Mouse (Mus musculus): ENCODE measurements around the gene Npsr1.

Npsr1 gene

DNA sequence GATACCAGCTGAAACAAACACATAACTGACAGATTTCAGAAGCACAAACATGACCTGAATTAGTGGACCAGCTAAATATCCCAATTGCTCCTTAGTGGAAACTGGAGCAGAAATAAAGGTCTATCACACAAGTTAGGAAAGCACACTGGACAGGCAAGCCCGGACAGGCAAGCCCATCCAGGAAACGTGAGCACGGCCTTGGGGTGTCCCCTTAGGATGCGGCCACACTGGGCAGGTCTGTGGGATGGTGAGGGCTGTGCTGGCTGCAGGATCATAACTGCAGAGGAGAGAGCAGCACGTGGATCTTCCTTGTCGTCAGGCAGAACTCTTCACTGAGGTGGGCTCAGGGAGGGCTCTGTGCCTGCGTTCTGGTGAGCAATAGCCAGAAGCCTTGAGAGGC is at the start of gene Npsr1:
Gene Npsr1 (plus strand): TSS at position 301 of the 400 bp plus-strand sequence.
- no peak for DNase-seq

DNA sequence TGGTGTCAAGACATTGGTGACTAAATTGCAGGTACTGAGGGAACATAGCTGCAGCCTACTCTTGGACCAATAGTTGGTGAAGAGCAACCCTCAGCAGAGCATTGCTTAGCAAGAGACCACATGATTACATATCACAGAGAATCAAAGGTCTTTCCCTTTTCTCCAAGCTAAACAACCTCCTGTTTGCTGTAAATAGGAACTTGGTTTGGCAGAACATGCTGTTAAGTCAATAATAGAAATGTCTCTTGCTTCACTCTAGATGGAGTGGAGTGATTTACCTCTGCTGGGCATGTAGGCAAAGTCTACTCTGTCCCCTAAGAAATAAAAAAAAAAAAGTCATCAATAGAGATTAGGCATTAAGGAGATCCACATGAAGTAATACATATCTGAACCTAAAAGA is 46.3 kb upstream of the Npsr1 start:
- DNase-seq, result no peak

DNA sequence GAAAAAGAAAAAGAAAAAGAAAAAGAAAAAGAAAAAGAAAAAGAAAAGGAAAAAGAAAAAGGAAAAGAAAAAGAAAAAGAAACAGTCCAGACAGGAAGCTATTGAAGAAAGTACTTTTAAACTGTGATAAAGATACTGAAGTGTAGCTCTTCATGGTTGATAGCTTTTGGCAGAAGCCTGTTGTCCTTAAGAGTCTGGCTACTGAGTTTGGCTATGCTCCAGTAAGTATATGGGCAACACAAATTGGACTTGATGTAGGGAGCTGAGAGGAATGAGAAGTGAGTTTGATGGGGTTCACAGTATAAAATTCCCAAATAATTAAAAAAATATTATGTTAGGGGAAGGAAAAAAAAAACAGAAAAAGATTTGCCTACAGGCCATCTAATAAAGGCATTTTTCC is 34.5 kb upstream of the Npsr1 start:
- DNase-seq, result no peak

DNA sequence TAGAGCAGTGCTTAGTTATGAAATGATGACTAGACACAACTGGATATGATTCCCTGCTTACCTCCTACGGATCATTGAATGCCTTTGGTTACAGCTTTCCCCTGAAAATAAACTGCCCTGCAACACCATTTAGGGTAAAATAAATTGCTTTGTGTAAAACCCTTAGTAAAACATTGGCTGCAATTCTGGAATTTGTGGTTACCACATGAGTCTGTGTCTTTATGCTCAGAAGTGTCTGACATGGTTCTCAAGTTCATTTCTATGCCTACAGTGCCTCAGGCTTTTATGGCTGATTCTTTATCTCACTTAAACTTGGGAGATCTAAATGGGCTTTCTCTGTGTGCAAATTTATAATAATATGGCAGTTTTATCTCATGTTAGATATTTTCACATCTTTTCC is 26.1 kb upstream of the Npsr1 start:
- no peak for DNase-seq

DNA sequence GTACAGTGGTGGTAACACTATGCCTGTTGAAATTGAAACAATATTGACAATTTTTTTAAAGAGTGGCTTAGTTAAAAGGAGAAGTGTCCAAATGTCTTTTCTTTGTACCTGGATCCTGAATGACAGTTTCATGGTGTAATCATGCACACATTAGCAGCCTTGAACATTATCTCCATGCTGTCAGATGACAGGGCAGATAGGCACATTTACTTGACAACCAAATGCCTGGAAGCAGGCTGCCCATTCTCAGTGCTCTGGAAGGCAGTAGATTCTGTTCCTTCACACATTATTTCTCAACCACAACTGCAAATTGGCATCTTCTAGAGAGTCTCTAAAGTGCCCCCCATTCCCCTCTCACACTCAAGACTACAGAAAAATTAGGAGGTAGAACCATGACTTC is 20.2 kb upstream of the Npsr1 start:
- no peak for DNase-seq

DNA sequence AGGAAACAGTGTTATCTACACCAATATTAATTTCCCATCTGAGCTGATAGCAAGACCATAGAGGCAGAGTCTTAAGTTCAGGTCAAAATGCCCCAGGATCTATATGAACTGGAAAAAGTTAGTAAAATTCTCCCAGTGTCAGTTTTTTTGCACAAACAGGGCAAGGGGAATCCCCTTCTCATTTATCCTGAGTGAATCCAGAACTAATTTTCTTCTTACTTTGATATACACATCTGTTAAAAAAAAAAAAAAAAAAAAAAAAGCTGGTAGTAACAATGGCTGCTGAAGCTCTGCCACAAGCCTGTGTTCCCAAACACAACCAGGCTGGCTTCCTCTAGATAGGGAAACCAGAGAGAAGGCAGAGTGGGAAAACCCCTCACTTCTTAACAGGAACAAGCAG is 5.9 kb upstream of the Npsr1 start:
- no peak for DNase-seq

DNA sequence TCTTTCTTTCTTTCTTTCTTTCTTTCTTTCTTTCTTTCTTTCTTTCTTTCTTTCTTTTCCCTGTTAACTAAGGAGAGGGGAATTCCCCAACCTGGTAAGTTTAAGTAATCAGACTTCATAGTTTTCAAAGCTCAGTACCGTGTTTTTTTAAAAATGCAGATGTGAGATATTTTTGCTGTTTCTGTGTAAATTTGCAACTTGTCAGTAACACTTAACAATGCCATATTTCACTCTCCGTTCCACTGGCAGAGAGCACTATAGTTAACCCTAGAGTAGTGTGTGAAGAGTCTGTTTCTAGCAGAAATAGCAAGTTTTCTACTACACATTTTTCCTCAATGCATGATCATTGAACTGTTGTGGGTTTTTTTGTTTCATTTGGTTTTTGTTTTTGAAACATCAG is 730 bp downstream of the Npsr1 start:
- no peak for DNase-seq

DNA sequence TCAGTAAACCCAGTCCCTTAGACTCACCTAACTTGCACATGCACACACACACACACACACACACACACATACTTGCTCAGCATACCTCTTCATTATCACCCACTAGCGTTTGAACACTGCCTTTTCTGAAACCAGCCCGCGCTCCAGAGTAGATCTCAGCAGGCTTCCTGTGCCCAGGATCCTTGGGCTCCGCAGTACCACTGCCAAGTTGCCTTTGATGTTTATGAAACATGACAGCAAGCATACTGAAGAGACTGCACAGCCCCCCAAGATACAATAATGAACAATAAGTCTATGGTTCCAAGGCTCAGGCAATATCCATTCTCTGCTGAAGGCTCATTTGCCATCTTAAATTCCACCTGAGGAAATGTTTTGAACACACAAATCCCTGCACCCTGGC is 1.8 kb downstream of the Npsr1 start:
- no peak for DNase-seq

DNA sequence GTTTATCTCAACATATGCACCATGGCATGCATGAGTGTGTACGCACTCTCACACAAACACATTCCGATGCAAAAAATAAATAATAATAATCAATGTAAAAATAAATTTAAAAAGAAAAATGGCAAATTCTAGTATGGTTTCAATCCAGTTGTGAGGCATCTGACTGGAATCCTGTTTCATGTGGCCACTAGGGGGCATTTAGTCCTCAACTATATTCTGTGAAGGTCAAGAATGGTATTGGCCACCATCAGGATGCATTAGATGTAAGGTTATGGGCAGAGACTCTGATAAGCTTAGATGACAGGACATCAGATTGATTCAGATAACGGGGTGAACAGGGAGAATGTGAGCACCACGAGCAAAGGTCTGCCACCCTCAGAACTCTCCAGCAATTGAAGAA is 21.6 kb downstream of the Npsr1 start:
- peak; percentile 26 to 59 for DNase-seq

DNA sequence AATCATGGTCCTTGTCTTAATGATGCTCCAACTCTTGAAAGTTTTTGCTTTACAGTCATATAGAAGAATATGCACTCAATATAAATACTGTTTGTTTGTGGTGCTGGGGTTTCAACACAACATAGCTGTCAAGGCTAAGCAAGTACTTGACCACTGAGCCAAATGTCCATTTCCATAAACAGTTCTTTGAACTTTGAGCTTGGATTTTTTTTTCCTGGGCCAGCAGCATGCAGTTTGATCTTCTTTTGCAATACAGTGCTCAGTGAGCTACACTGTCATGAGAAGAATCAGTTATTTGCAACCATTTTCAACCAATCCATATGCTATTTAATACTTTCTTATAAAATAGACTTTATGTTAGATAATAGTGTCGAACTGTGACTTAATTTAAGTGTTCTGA is 35.3 kb downstream of the Npsr1 start:
- no peak for DNase-seq

DNA sequence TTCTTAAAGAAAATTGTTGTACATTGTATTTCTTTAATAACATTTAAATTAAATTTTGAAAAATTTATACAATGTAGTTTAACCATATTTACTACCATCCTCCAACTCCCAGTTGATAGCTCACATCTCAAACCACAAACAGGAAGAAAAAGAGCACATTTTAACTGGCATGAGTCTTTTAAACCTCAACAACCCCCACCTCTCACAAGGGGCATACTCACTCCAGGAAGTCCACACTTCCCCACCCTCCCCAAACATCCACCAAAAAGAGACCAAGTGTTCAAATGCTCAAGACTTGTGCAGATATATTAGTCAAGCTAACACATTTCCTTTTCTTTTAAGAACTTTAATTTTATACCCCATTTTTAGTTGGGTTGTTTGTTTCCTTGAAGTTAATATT is 38.6 kb downstream of the Npsr1 start:
- DNase-seq, result no peak

DNA sequence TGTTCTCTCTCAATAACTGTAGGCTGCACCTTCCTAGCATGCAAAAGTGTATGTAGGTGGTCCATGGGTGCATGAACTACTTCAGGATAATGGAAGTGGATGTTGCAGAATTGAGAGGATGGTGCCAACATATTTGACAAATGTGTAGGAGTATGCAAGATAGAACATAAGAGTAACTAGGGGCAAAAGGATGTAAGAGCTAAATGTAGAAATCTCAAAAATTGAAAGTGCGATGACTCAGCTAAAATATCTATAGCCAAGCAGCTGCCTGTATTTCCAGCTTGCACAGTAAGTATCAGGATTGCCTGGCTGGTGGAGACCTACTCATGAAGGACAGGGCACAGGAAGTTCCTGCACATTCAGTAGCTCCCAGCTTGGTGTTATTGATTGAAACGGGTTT is 46.5 kb downstream of the Npsr1 start:
- no peak for DNase-seq

DNA sequence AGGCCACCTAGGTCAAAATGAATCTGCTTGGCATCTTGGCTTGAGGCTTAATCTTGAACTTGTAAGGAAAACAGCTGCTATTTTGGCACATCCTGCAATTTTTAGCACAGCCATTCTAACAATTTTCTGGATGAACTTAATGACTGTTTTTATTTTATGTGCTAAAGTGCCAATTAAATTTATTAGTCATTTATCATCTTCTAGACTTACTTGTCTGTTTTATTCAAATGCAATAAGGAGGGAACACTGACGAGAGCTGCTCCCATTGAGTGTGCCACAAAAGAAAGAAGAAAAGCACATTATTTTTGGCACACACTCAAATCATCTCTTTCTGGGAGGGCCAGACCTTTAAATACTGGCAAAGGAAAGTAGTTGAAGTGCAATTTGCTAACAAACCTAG is 59.4 kb downstream of the Npsr1 start:
- DNase-seq, result no peak

DNA sequence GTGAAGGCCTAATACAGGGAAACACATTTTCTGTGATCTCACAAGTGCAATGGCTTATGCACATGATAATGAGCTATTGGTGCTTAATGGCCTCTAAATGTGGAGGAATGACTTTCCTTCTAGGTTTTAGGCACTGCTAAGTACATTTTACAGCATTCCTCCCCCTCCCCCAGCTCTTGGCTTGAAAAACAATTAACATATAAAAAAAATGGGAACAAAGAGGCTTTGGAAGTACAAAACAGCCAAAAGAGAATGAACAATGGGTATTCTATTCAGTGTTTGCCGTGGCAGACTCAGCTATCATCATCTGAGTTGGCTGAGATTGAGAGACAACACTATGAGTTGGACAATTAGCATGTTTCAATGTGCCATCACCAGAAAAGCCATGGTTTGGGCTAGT is 62.6 kb downstream of the Npsr1 start:
- DNase-seq, result no peak

DNA sequence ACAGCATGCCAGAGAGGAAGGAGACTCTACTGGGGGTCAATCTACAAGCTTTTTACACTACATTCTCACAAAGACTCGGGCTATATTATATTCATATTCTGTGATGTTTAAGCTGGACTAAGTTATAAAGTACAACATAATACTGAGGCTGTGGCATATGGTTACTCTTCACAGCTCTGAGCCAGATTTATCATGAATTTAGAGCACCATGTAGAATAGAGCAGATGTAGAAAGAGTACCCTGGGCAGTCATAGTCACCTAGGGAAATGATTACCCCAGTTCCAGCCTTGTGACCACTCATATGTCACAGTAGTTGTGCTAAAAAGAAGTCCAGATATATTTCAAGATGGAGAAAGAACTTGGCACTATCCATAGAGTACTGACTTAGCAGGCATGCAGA is 70.7 kb downstream of the Npsr1 start:
- DNase-seq, result no peak

DNA sequence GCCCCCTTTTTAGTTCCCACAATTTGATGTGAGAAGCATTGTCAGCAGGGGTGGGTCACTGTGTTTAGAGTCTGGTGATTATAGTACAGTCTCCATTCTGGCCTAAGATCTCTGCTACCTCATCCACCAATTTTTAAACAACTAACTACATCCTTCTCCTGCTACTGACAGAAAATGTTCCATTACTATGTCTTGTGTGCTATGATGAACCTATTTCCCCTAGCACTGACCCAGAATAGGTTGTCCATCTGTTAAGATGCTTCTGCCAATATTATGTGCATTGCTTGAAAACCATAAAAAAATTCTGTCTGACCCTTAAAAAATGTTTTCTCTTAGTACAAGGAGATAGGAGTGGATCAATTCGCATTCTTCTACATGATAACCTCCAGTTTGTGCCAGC is 72.9 kb downstream of the Npsr1 start:
- no peak for DNase-seq

DNA sequence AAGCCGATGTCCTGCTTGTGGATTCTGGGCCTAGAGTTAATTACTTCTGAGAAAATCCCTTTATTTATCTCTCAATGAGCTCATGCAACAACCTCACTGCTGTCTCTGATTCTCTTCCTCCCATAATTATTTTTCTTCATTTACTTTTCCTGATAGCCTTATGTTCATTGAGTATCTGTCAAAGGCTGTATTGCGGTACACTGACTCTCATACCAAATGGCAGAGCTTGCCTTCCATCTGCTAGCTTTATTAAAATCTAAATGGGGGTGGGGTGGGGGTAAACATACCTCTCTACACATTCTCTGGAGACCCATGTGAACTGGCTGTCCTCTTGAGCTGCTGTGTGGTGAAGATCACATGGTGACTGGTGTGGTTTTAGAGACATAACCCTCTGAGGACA is 80.9 kb downstream of the Npsr1 start:
- DNase-seq, result no peak

DNA sequence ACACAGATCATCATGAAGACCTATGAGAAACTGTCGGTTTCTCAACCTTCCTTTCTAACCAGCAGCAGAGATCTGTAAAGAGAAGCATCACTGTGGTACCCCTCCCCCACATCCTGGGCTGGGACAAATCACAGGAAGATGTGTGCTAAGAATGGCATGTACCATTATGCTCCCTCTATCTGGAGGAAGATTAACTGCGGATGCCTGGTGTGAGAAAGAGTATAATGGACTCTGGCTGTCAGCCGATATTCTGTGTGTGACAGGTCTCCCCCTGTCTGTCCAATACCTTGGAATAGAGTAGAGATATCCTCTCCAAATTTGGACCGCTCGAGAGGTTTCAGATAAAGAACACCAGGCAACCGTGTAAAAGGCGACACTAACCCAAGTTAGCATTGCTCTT is 83.1 kb downstream of the Npsr1 start:
- DNase-seq, result no peak

DNA sequence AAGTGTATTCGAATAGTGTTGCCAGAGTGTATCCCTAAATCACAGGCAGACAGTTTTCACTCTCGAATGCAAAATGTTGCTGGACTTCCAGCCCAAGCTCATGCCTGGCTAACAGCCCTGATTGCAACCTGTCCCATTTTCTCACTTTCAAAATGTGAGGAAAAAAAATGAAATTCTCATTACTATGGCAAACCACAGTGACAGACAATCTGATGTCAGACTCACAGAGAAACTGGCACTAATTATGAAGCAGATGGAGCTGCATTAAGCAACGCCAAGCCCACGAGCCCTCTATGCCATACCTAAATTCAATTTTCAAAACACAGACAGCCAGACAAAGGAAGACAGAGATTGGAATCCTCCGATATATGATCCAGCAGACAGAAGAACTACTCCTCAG is 88.5 kb downstream of the Npsr1 start:
- DNase-seq, result no peak

DNA sequence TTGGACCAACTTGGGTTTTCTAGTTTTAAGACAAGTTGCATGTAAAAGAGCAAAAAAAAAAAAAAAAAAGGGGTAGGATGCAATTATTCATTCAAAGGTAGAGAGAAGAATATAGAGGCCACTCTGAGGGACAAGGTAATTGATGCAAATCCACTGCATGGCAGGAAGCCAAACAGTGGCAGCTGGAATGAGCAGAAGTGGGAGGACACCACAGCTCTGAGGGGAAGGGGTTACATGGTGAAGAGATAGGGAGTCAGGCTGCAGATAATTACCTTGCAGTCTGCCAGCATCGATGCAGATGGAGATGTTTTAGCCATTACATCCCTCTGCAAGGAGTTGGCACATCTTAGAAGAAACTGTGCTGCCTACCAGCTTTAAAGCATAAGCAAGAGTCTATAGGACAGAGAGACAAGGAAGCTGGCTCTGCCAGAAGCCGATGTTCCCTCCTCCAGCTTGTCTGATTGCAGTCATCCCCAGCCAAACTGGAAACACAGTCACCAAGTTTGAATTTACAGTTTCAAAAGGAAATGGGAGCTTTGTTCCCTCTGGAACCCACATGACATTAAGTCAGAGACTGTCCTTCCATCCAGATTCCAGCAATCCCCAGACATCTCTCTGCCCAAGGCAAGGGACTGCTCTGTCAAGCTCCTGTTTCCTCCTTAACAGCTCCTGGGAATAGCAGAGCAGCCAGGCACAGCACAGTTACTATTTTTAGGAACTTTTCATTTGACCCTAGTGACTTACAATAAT is 91.9 kb downstream of the Npsr1 start:
- DNase-seq, result peak in 1 of 2 experiments; percentile 1

DNA sequence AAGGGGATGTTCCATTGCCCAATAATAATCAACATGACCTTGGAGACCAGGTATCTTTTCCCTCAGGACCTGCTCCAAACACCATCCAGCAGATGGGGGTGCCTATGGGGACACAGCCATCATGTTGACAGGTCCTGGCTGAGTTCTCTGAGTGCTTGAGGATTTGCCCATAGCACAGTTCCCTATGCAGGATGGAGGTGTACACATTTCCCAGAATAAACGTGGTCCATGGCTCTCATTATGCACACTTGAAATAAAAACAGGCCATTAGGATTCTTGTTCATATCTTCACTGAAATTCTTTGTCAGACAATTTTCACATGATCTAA is 92.4 kb downstream of the Npsr1 start:
- no peak for DNase-seq

DNA sequence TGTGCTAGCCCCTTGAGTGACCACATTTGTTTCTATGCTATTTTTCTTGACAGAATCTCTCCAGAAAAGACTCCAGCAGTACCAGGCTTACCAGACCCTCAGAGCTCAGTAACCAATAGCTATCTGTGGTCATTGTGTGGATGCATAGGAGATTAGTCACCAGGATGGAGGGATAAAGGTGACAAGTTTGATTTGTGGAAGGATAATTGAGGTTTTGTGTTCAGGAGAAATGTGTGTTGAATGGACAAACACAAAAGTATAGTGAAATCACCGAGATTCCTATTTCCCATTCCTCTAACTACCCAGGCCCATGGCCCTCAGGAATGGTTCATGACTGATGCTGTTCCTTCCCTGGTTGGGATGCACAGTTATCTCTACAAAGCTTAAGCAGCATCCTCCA is 100.5 kb downstream of the Npsr1 start:
- no peak for DNase-seq

DNA sequence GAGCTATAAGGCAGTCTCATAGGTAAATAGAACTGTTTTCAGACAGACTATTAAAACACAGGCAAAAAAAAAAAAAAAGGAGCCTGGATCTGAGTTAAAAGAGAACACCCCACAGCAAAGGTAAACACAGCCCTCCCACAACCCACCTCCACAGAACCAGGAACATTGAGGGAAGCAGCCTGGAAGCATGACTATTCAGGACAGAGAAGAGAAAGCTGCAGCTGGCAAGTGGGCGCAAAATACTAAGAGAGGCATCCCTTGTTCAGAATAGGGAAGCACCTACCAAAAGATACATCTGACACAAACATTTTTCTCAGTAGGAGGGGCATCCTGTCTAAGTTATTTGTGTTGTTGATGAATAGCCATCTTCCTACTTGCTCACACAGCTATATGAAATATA is 113.8 kb downstream of the Npsr1 start:
- DNase-seq, result no peak

DNA sequence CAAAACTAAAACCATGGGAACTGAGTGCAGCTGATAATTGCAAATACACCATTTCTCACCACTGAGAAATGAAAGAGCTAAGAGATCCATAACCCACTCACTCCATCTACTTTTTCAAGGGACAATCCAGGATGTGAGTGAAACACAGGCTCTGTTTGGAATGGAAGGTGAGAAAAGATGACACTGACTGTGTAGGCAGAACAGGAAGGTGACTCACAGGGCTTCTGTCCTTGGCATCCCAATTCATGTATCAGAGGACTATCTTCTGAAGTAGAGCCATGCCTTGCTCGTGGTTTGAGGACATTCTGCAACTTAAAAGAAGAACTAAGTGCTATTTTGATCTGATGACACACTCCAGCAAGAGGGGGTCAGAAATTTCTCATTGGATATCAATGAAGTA is 119.9 kb downstream of the Npsr1 start:
- no peak for DNase-seq

DNA sequence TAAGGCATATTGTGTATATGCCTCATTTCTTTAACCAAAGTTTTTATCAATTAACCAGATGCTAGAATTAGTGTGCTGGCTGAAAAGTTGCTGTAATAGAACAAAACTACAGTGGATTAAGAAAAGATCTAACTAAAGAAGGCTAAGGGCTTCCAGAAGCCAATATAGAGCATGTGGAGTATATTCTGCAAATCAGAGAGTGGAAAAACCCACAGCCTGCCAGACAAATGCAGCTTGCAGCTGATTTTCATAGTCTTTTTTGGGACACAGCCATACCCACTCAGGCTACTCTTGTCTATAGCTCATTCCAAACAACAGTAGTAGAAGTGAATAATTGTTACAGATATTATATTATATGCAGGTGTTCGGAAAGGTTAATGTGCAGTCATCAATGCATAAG is 138.7 kb downstream of the Npsr1 start:
- no peak for DNase-seq

DNA sequence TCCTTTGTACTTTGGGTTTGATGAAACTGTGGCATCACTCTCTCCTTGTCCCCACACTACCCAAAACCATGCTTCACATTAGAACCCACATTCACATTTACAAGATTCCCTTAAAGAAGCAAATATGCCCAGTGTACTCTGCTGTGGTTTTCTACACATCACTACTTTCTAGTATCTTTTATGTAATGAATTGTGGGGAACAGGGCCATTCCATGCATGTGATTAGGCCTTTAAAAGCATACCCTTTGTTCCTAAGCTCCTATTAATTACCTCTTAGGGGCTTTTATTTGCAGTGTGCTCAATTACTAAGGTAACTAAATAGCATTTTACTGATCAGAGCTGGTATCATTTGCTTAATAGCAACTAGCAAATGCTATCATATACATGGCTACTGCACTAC is 149.8 kb downstream of the Npsr1 start:
- DNase-seq, result no peak

Measured in kidney, postnatal 36 days (tissue).